Mouse (Mus musculus): ENCODE measurements around the gene Tns2.

Gene Tns2

GRCm38 (mm10) chr15:102092222-102092621 lies 8.0 kb upstream of the Tns2 start:
- DNase-seq, result no peak

GRCm38 (mm10) chr15:102094157-102094556 lies 6.1 kb upstream of the Tns2 start:
- no peak for DNase-seq

- DNase-seq, result no peak
Measured at GRCm38 (mm10) chr15:102094988-102095387, 5.2 kb upstream of the Tns2 start.

- no peak for DNase-seq
Measured at GRCm38 (mm10) chr15:102097147-102097915, 2.9 kb upstream of the Tns2 start.

GRCm38 (mm10) chr15:102097991-102098555 lies 2.1 kb upstream of the Tns2 start:
- DNase-seq, result no peak

GRCm38 (mm10) chr15:102099260-102099659 lies 953 bp upstream of the Tns2 start:
- DNase-seq, result no peak

- no peak for DNase-seq
Measured at GRCm38 (mm10) chr15:102099771-102100160, 447 bp upstream of the Tns2 start.

GRCm38 (mm10) chr15:102100996-102101671 lies 921 bp downstream of the Tns2 start:
- no peak for DNase-seq

GRCm38 (mm10) chr15:102101672-102102541 lies 1.7 kb downstream of the Tns2 start:
- no peak for DNase-seq

GRCm38 (mm10) chr15:102102548-102103121 lies 2.4 kb downstream of the Tns2 start:
- no peak for DNase-seq

- no peak for DNase-seq
Measured at GRCm38 (mm10) chr15:102103371-102103946, 3.2 kb downstream of the Tns2 start.

GRCm38 (mm10) chr15:102103947-102104555 lies 3.8 kb downstream of the Tns2 start:
- DNase-seq, result no peak

- no peak for DNase-seq
Measured at GRCm38 (mm10) chr15:102105360-102105759, 5.1 kb downstream of the Tns2 start.

GRCm38 (mm10) chr15:102105764-102106730 lies 5.8 kb downstream of the Tns2 start:
- DNase-seq, result no peak

- DNase-seq, result no peak
Measured at GRCm38 (mm10) chr15:102106754-102107456, 6.7 kb downstream of the Tns2 start.

- no peak for DNase-seq
Measured at GRCm38 (mm10) chr15:102107689-102108573, 7.7 kb downstream of the Tns2 start.

GRCm38 (mm10) chr15:102108651-102109525 lies 8.7 kb downstream of the Tns2 start:
- DNase-seq, result peak; percentile 81

- no peak for DNase-seq
Measured at GRCm38 (mm10) chr15:102110271-102110670, 10.1 kb downstream of the Tns2 start.

Data from layer of hippocampus, adult 9-11 months (tissue).